Mouse (Mus musculus) liver, postnatal 0 days (tissue): ENCODE data around the gene Smad3.

Experiments
- CTCF ChIP-seq: sonication (generic); IDR thresholded peaks from 2 replicates; pipeline ENCODE4 v1.5.1; 2016; ENCODE audit warnings: antibody characterized with exemption, low read depth
- EP300 ChIP-seq: IDR thresholded peaks from 2 replicates; pipeline ENCODE4 v1.6.1; 2016; ENCODE audit warnings: antibody characterized with exemption, low read depth, mild to moderate bottlenecking

GRCm38 (mm10) chr9:63757865-63758440, at the start of gene Smad3:
- no peak for TF ChIP-seq EP300
- TF ChIP-seq CTCF, result no peak
